Mouse (Mus musculus): ENCODE data around the gene Noxo1. TPM values are rescaled to one million over a fixed set of nuclear protein-coding genes. Genes with fewer than 3 reads are reported as not detected.

Noxo1 gene
- total RNA-seq, 2 experiments from 2014 or later, result 4.3 to 6.6 TPM

DNA sequence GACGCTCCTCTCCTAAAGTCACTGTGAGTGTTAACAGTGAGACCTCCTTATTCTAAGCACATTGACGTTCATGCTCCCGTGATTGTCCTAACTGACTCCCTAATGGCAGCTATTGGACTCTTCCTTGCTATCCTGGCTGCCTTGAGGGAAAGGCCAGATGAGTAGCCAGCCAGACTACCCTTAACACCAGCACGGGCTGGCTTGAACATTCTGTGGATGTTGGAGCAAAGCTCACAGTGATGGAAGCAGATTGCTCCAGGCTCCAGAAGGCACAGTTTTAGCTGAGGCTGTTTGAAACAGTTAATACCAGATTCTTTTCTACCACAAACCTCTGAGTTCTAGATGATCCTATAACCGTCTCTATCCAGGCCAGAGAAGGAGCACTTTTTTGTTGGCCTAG lies 47.9 kb downstream of the Noxo1 start:
- no peak for DNase-seq

DNA sequence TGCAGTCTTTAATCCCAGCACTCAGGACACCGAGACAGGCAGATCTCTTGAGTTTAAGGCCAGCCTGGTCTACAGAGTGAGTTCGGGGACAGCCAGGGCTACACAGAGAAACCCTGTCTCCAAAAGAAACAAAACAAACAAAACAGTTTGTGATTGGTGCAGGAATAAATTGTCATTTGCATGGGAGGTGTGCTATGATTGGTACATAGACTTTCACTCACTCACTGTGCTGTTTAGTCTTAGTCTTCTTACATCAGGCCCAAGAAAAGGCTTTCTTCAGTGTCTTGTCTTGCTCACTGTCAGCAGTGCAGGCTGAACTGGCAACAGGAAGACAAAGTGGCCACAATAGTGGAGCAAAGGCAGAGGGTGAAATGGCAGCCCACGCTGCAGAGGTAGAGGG lies 48.3 kb downstream of the Noxo1 start:
- DNase-seq, result no peak

DNA sequence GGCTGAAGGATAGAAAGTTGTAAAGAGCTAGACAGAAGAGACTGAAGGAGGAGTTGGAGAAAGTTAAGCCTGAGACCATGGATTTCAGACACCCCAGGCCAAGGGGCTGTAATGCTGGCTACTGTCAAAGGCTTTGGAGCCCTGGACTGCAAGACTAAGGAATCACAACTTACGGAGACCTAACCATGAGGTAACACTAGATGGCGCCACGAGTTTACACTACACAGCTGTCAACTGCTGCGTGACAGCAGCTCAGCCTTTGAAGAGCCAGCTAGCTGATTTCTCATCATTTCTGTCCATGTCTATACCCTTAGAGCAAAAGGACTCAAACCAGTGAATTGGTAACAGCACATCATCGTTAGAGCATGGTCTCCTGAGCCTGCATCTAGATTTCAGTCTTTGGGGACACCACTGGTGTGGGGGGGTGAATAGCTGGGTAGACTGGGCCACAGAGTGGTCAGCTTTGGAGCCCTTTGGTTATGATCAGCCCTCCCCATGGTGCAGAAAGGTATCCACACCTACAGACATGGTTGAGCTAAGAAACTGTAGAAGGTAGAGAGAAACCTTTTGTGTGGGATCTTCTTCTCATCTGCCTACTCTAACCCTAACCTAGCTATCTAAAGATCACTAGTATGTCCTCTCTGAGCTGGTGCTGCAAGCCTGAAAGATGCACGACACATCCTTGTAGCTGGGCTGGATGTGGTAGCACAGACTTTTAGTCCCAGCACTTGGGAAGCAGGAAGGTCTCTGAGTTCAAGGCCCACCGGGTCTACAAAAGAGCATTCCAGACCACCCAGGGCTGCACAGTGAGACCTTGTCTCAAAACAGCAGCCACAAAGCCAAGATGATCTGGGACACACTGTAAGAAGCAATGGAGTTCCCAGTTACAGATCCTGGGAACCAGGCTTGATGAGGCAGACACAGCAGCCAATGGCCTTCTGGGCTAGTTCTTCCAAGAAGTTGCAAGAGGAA lies 49.8 kb downstream of the Noxo1 start:
- peak; percentile 89 for DNase-seq

DNA sequence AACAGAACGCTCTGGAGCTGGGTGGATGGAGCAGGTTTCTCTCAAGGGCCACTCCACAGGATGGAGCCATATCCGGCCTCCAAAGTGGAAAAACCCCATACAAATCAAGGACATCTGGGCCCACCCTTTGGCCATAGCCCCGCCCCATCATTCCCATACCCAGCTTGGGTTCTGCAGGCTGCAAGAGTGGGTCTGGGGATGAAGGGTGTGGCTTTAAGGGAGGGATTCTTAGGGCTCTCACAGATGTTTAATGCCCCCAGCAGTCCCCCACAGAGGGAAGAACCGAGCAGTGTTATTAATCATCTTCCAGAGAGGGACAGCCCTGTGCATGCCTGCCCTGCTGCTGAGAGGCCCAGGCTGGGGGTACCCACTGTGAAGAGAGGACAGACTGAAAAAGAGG lies 51.0 kb downstream of the Noxo1 start:
- DNase-seq, result no peak

Other genes with a start within 250 kb of the Noxo1 start
- 10 to 100 TPM; 19.0 to 25.2 TPM for gene E4f1, start 225.9 kb upstream of the Noxo1 start, total RNA-seq (2021)
- 10 to 100 TPM; 44.0 to 49.2 TPM for gene Pgp, start 225.8 kb upstream of the Noxo1 start, total RNA-seq (2021)
- gene Bricd5, start 222.3 kb upstream of the Noxo1 start, total RNA-seq (2021), result under 1 TPM; 0.36 to 0.51 TPM
- 10 to 100 TPM; 20.3 to 23.9 TPM for gene Mlst8, start 217.2 kb upstream of the Noxo1 start, total RNA-seq (2021)
- gene Caskin1, start 207.6 kb upstream of the Noxo1 start, total RNA-seq (2021), result 10 to 100 TPM; 11.1 to 26.5 TPM
- gene Traf7, start 168.3 kb upstream of the Noxo1 start, total RNA-seq (2021), result 100 to 1,000 TPM in 1 of 2 experiments, 10 to 100 TPM in 1; 83.5 to 104 TPM
- 1 to 10 TPM; 1.2 to 1.5 TPM for gene Rab26, start 162.0 kb upstream of the Noxo1 start, total RNA-seq (2021)
- 10 to 100 TPM; 40.2 to 51.0 TPM for gene Pkd1, start 146.4 kb upstream of the Noxo1 start, total RNA-seq (2021)
- 100 to 1,000 TPM in 1 of 2 experiments, 10 to 100 TPM in 1; 84.9 to 110 TPM for gene Tsc2, start 63.6 kb upstream of the Noxo1 start, total RNA-seq (2021)
- 10 to 100 TPM in 1 of 2 experiments, 1 to 10 TPM in 1; 6.4 to 11.6 TPM for gene Nthl1, start 63.6 kb upstream of the Noxo1 start, total RNA-seq (2021)
- 10 to 100 TPM; 66.9 to 72.8 TPM for gene Slc9a3r2, start 45.9 kb upstream of the Noxo1 start, total RNA-seq (2021)
- not detected for gene Npw, start 37.8 kb upstream of the Noxo1 start, total RNA-seq (2021)
- gene Zfp598, start 26.5 kb upstream of the Noxo1 start, total RNA-seq (2021), result 10 to 100 TPM; 38.9 to 42.2 TPM
- gene Syngr3, start 6.3 kb upstream of the Noxo1 start, total RNA-seq (2021), result 10 to 100 TPM in 1 of 2 experiments, 1 to 10 TPM in 1; 5.8 to 11.7 TPM
- gene Gfer, start 78 bp upstream of the Noxo1 start, total RNA-seq (2021), result 10 to 100 TPM; 36.0 to 36.8 TPM
- gene Tbl3, start 11.4 kb downstream of the Noxo1 start, total RNA-seq (2021), result 10 to 100 TPM; 39.1 to 39.9 TPM
- under 1 TPM in 1 of 2 experiments, not detected in 1; 0.24 TPM for gene Rnf151, start 21.8 kb downstream of the Noxo1 start, total RNA-seq (2021)
- 100 to 1,000 TPM; 785 to 825 TPM for gene Rps2, start 21.9 kb downstream of the Noxo1 start, total RNA-seq (2021)
- gene Ndufb10, start 28.2 kb downstream of the Noxo1 start, total RNA-seq (2021), result 100 to 1,000 TPM; 422 to 522 TPM
- gene Rpl3l, start 31.6 kb downstream of the Noxo1 start, total RNA-seq (2021), result 10 to 100 TPM; 12.0 to 51.3 TPM
- 10 to 100 TPM; 75.1 to 93.3 TPM for gene Msrb1, start 40.4 kb downstream of the Noxo1 start, total RNA-seq (2021)
- gene Hs3st6, start 56.8 kb downstream of the Noxo1 start, total RNA-seq (2021), result 1 to 10 TPM; 1.6 to 2.0 TPM
- gene Meiob, start 108.1 kb downstream of the Noxo1 start, total RNA-seq (2021), result under 1 TPM; 0.48 to 0.75 TPM
- 100 to 1,000 TPM; 132 to 147 TPM for gene Hagh, start 143.9 kb downstream of the Noxo1 start, total RNA-seq (2021)
- gene Fahd1, start 154.1 kb downstream of the Noxo1 start, total RNA-seq (2021), result 10 to 100 TPM; 43.4 to 52.2 TPM
- 10 to 100 TPM in 1 of 2 experiments, 1 to 10 TPM in 1; 9.1 to 17.1 TPM for gene Igfals, start 169.8 kb downstream of the Noxo1 start, total RNA-seq (2021)
- 10 to 100 TPM; 42.2 to 43.7 TPM for gene Nubp2, start 190.1 kb downstream of the Noxo1 start, total RNA-seq (2021)
- 10 to 100 TPM; 31.5 to 35.6 TPM for gene Spsb3, start 190.4 kb downstream of the Noxo1 start, total RNA-seq (2021)
- gene Eme2, start 198.9 kb downstream of the Noxo1 start, total RNA-seq (2021), result 10 to 100 TPM; 30.2 to 45.4 TPM
- gene Mrps34, start 198.9 kb downstream of the Noxo1 start, total RNA-seq (2021), result 100 to 1,000 TPM; 123 to 140 TPM
- 10 to 100 TPM; 43.6 to 51.3 TPM for gene Nme3, start 200.3 kb downstream of the Noxo1 start, total RNA-seq (2021)
- gene Mapk8ip3, start 240.7 kb downstream of the Noxo1 start, total RNA-seq (2021), result 100 to 1,000 TPM in 1 of 2 experiments, 10 to 100 TPM in 1; 63.8 to 110 TPM